Mouse (Mus musculus) brown adipose tissue, adult 24 weeks (tissue): ENCODE results near the gene Pxdc1. TPM values are rescaled to one million over a fixed set of nuclear protein-coding genes. Genes with fewer than 3 reads are reported as not detected.

Source experiments
- H3K27ac ChIP-seq: fragments of 200-500 bp; replicated peaks from 2 replicates; pipeline ENCODE4 v1.5.1; 2012; ENCODE audit warnings: low read depth, mild to moderate bottlenecking, low read length
- H3K4me1 ChIP-seq: fragments of 200-500 bp; 2 replicates; pipeline ENCODE4 v1.6.1; 2012; ENCODE audit warnings: low read length, mixed read lengths; ENCODE audit not compliant: control insufficient read depth, insufficient read depth, insufficient read length
- H3K4me3 ChIP-seq: fragments of 200-500 bp; 2 replicates; pipeline ENCODE4 v1.5.1; 2012; ENCODE audit warnings: low read depth, mild to moderate bottlenecking, low read length, moderate library complexity; ENCODE audit not compliant: insufficient read depth
- polyA plus RNA-seq: library from polyadenylated mRNA; stranded (reverse); fragments of >200 nt; gene quantifications from 2 replicates; pipeline ENCODE4 v1.2.4, GENCODE M21; 2012; ENCODE audit not compliant: missing spikeins, insufficient read depth, insufficient read length

Gene Pxdc1
- polyA plus RNA-seq, 1 experiment, result 10.1 TPM

GRCm38 (mm10) chr13:34642941-34643875 lies 10.1 kb downstream of the Pxdc1 start:
- Histone ChIP-seq H3K4me3 (no peak overlapping the region), H3K27ac (no peak overlapping the region), H3K4me1 (peaks cover 28% of the 10 kb centered on the region)

GRCm38 (mm10) chr13:34641066-34641465 lies 12.2 kb downstream of the Pxdc1 start:
- Histone ChIP-seq H3K27ac (no peak overlapping the region), H3K4me1 (peaks cover 13% of the 10 kb centered on the region), H3K4me3 (no peak overlapping the region)

- Histone ChIP-seq H3K4me1 (no peaks in the 10 kb centered on the region), H3K27ac (no peak overlapping the region)
Observed at GRCm38 (mm10) chr13:34635978-34636377, 17.3 kb downstream of the Pxdc1 start.

GRCm38 (mm10) chr13:34630319-34630718 lies 23.0 kb downstream of the Pxdc1 start:
- Histone ChIP-seq H3K4me3 (no peak overlapping the region), H3K4me1 (0 out of 2 replicates have a peak, but pooled peaks cover 3% of the 10 kb centered on the region), H3K27ac (no peak overlapping the region)

More at GRCm38 (mm10) chr13:34635978-34636377, 17.3 kb downstream of the Pxdc1 start:
- H3K4me3 ChIP-seq, result no peak overlapping the region

GRCm38 (mm10) chr13:34629741-34630140 lies 23.5 kb downstream of the Pxdc1 start:
- Histone ChIP-seq H3K4me3 (no peak overlapping the region), H3K4me1 (0 out of 2 replicates have a peak, but pooled peaks cover 3% of the 10 kb centered on the region), H3K27ac (no peak overlapping the region)

- no peak overlapping the region for H3K27ac ChIP-seq
- 0 out of 2 replicates have a peak, but pooled peaks cover 3% of the 10 kb centered on the region for H3K4me1 ChIP-seq
- no peak overlapping the region for H3K4me3 ChIP-seq
Observed at GRCm38 (mm10) chr13:34627446-34627845, 25.8 kb downstream of the Pxdc1 start.

- no peak overlapping the region for H3K27ac ChIP-seq
- 0 out of 2 replicates have a peak, but pooled peaks cover 3% of the 10 kb centered on the region for H3K4me1 ChIP-seq
- H3K4me3 ChIP-seq, result no peak overlapping the region
Observed at GRCm38 (mm10) chr13:34624414-34624813, 28.9 kb downstream of the Pxdc1 start.

GRCm38 (mm10) chr13:34612402-34612801 lies 40.9 kb downstream of the Pxdc1 start:
- Histone ChIP-seq H3K4me3 (no peak overlapping the region), H3K4me1 (peaks cover 2% of the 10 kb centered on the region; the same call in 1 of the 2 replicates)

GRCm38 (mm10) chr13:34609711-34610110 lies 43.6 kb downstream of the Pxdc1 start:
- Histone ChIP-seq H3K4me1 (peaks cover 2% of the 10 kb centered on the region; the same call in 1 of the 2 replicates), H3K4me3 (no peak overlapping the region), H3K27ac (no peak overlapping the region)

More at GRCm38 (mm10) chr13:34612402-34612801, 40.9 kb downstream of the Pxdc1 start:
- no peak overlapping the region for H3K27ac ChIP-seq

- peaks cover 2% of the 10 kb centered on the region for H3K4me1 ChIP-seq
- no peak overlapping the region for H3K27ac ChIP-seq
Observed at GRCm38 (mm10) chr13:34607079-34607478, 46.2 kb downstream of the Pxdc1 start.

GRCm38 (mm10) chr13:34605884-34606283 lies 47.4 kb downstream of the Pxdc1 start:
- Histone ChIP-seq H3K4me3 (no peak overlapping the region), H3K4me1 (no peaks in the 10 kb centered on the region; the same call in 1 of the 2 replicates), H3K27ac (no peak overlapping the region)

More at GRCm38 (mm10) chr13:34607079-34607478, 46.2 kb downstream of the Pxdc1 start:
- H3K4me3 ChIP-seq, result no peak overlapping the region

- Histone ChIP-seq H3K4me3 (no peak overlapping the region), H3K4me1 (no peaks in the 10 kb centered on the region; the same call in 1 of the 2 replicates), H3K27ac (no peak overlapping the region)
Observed at GRCm38 (mm10) chr13:34605206-34605605, 48.1 kb downstream of the Pxdc1 start.

- Histone ChIP-seq H3K4me3 (no peak overlapping the region), H3K4me1 (no peaks in the 10 kb centered on the region; the same call in 1 of the 2 replicates), H3K27ac (no peak overlapping the region)
Observed at GRCm38 (mm10) chr13:34604406-34604805, 48.9 kb downstream of the Pxdc1 start.

- no peak overlapping the region for H3K27ac ChIP-seq
- no peak overlapping the region for H3K4me3 ChIP-seq
- H3K4me1 ChIP-seq, result no peaks in the 10 kb centered on the region; the same call in 1 of the 2 replicates
Observed at GRCm38 (mm10) chr13:34602757-34603156, 50.5 kb downstream of the Pxdc1 start.

- Histone ChIP-seq H3K4me1 (no peaks in the 10 kb centered on the region), H3K27ac (no peak overlapping the region), H3K4me3 (no peak overlapping the region)
Observed at GRCm38 (mm10) chr13:34596797-34597196, 56.5 kb downstream of the Pxdc1 start.
